Mouse (Mus musculus) monocyte, adult 2 months (primary cell): ENCODE results near the gene Plscr3.
A peak's percentile ranks its signal among the peaks of the same experiment; 100 is the strongest.

Experiments
- DNase-seq, 2 experiments: peaks; one replicate each; pipeline ENCODE4 v3.0.0; 2022; ENCODE audit warnings: low spot score in 2 of 2, low read depth in 1 of 2

Gene Plscr3

DNA sequence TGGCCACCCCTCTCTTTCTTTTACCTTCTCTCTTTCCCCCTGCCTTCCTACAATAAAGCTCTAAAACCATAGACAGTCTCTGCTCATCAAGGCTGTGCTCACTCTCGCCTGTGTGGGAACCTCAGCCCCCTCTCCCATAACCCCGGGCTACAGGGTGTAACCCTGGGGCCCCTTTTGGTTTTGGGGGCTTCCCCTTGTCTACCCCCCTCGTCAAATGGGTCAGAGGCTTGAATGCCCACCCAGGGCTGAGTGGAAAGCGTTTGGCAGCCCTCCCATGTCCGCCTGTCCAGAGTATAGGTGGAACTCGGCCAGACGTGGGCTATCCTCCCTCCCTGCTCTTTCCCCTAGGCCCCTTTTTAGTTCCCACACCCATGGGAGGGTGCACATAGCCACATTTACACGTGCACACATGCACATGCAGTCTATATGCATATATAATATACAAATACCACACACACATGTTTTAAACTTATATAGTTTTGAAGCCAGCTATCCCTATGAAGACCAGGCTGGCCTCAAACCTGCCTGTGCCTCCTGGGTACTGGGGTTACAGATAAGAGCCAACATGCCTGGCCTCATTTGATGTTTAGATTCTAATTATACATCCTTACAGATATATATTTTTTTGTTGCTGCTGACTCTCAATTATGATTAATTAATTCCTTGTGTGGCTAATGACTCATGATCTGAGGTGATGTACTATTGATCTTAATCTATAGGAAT, 18.1 kb downstream of the Plscr3 start:
- DNase-seq = no peak

DNA sequence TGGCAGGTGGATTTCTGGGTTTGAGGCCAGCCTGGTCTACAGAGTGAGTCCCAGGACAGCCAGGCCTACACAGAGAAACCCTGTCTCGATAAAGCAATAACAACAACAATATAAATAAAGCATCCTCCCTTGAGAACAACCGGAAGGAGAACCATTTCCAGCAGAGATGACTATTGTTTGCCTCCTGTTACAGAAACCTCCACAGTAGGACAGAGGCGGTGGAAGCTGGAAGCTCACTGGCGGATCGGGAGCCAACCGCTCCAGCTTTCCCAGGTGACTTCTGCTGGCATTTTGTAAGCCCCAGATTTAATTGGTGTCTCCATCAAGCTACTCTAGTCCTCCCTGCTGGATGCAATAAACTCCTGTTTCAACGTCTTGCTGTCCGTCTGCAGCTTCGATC, 19.4 kb downstream of the Plscr3 start:
- DNase-seq = no peak

DNA sequence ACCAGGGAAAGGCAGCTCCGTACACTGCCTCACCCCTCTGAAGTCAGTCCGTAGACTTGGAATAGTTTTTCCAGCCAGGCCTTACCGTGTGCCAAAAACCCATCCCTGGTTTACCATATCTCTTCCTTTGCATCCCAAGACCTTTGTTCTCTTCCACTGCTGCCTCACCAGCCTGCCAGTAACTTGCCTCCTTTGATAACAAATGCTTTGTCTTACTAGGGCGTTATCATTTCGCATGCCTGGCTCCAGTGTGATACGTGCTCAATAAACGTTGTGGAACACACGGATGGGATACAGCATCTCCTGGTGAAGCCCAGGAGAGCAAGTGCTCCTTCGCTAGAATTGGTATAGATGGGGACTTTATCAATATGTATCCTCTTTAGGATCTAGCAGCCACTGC, 21.2 kb downstream of the Plscr3 start:
- no peak for DNase-seq

GRCm38 (mm10) chr11:69870289-69871069, 24.3 kb downstream of the Plscr3 start:
- DNase-seq = no peak

- no peak for DNase-seq
Measured at GRCm38 (mm10) chr11:69871822-69872221, 25.6 kb downstream of the Plscr3 start.

- DNase-seq = no peak
Measured at GRCm38 (mm10) chr11:69872451-69872850, 26.3 kb downstream of the Plscr3 start.

DNA sequence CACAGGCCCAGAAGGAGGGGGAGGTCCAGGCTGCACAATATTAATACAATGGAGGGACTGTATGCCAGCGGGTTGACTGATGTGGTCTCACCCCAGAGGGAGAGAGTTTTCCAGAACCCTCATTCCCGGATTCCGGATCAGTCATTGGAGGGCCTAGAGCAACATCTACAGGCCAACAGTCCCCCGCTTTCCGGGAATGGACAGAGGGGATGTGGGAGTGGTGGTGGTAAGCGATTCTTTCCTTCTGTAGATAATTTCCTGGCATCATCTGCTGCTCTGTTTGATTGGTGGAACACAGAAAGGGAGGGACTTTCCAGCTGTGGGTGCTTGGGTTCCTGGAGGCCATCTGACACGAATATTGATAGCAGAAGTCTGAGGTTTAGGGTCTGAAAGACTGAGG, 30.0 kb downstream of the Plscr3 start:
- DNase-seq = no peak

- peak; percentile 62 to 76 for DNase-seq
Measured at GRCm38 (mm10) chr11:69876867-69877266, 30.7 kb downstream of the Plscr3 start.

- no peak for DNase-seq
Measured at GRCm38 (mm10) chr11:69877878-69878277, 31.7 kb downstream of the Plscr3 start, which contains the start of gene Tmem95. Tmem95 (minus strand) TSS chr11:69878018.

- no peak for DNase-seq
Measured at GRCm38 (mm10) chr11:69878399-69878798, 32.2 kb downstream of the Plscr3 start.

GRCm38 (mm10) chr11:69878952-69879351, 32.8 kb downstream of the Plscr3 start:
- DNase-seq = no peak

GRCm38 (mm10) chr11:69879711-69880110, 33.5 kb downstream of the Plscr3 start:
- no peak for DNase-seq

DNA sequence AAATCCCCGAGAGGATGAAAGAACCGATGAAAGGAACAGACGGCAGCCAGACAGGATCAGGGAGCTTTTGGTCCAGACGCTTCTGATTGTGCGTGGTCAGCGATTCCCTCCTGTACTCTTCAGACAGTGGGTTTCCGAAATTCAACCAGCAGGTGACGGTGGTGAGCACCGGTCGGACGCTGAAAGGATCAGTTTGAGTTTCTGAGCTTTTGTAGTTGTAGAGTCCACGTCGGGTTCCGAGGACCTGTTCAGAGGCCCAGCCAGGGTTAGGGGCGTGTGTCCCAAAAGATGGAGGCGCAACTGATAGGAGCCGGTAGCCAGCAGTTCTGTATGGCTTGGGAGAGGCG, 34.3 kb downstream of the Plscr3 start:
- peak in 1 of 2 experiments; percentile 37 for DNase-seq

DNA sequence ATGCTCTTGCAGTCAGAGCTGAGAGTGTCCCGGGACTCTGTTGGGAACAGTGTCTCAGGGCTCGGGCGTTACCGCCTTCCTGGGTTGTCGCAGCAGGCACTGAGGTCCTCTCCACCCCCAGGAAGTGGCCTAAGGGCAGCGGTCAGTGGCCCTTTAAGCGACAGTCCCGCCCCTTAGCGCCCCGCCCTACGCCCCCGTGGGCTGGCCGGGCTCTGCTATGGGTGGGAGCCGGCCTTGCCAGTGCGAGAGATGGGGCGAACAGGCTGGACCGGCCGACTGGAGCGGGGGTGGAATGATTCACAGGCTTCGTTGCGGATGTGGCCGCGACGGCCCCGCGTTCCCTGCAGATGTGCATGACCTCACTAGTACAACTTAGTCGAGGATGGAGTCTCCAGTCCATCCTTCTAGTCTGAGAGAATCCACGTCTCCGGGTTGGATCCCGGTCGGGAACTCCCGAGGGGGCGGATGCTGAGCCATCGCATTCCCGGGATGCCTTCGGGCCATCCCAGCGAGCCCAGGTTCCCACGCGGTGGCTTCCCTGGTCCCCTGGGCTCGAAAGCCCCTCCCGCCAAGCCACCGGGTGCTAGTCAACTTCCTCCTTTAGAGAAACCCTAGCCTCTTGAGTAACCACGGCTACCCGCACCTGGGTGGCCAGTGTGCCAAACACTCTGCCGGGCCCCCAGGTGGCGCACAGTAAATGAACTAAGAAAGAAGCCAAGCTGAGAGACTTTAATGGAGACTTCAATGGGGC, 34.9 kb downstream of the Plscr3 start, which contains the start of gene Kctd11:
Kctd11 (minus strand) TSS at position 554 of the 751 bp plus-strand sequence.
- peak; percentile 49 to 64 for DNase-seq

- DNase-seq = no peak
Measured at GRCm38 (mm10) chr11:69881787-69882670, 35.9 kb downstream of the Plscr3 start.

- no peak for DNase-seq
Measured at GRCm38 (mm10) chr11:69883066-69883465, 36.9 kb downstream of the Plscr3 start.

- DNase-seq = no peak
Measured at GRCm38 (mm10) chr11:69883527-69884151, 37.5 kb downstream of the Plscr3 start.

- DNase-seq = no peak
Measured at GRCm38 (mm10) chr11:69884240-69884639, 38.1 kb downstream of the Plscr3 start.

- DNase-seq = no peak
Measured at GRCm38 (mm10) chr11:69884663-69885062, 38.5 kb downstream of the Plscr3 start.

GRCm38 (mm10) chr11:69886907-69887635, 40.9 kb downstream of the Plscr3 start:
- no peak for DNase-seq
